Comparison of ENCODE assay signal across 8 mouse cellular contexts in the genomic region with DNA sequence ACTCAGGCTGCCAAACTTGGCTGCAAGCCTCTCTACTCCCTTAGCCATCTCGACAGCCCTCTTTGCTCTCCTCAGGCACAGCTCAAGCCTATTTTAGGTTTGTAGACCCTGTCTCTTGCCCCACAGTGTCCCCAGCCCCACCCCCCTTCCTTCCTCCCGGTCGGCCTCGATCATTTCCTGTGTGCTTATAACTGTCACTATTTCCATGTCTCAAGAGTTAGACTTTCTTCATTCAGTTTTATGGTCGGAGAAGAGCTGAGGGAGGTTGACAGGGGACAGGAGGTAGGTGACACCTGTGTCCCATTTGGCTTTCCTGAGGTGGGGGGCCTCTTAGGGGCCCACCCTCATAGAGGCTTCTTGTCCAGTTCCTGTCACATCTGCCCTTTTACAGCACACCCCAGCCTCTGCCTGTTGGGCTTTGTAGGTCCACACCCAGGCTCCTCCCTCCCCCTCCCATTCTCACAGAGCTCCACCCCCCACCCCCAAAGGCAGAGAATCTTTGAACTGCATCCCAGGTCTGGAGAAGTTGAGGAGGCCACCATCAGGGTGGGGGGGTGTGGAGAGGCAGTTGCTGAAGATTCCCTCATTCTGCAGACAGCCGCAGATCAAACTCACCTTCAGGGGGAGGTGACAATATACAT. TPM values are rescaled to one million over a fixed set of nuclear protein-coding genes. Genes with fewer than 3 reads are reported as not detected.
DNase-seq lines count a peak whose midpoint lies in the region; ATAC-seq and TF ChIP-seq lines count a peak whose summit lies in the region.

No protein-coding gene starts in this region.

- no peak for ATAC-seq in forebrain, embryonic 14.5 days
- no peak for ATAC-seq in liver, embryonic 11.5 days (replicated peaks; ENCODE audit: low FRiP score)
- ATAC-seq in stomach, embryonic 15.5 days (ENCODE audit: insufficient read depth, low FRiP score, low read depth) = no peak

- H3K4me2 ChIP-seq in forebrain, embryonic 14.5 days (ENCODE audit: low read length) = peak overlapping the region; percentile 99; the same call in 1 of the 2 replicates
- peak overlapping the region; percentile 100 for H3K4me2 ChIP-seq in liver, embryonic 11.5 days
- peak overlapping the region; percentile 99 for H3K4me2 ChIP-seq in stomach, embryonic 15.5 days

- peaks cover 7% of the 10 kb centered on the region for H3K4me1 ChIP-seq in forebrain, embryonic 14.5 days (ENCODE audit: control insufficient read depth, insufficient read depth, low read length)
- peaks cover 30% of the 10 kb centered on the region for H3K4me1 ChIP-seq in liver, embryonic 11.5 days (replicated peaks; ENCODE audit: control insufficient read depth, insufficient read depth, low read length)
- peaks cover 28% of the 10 kb centered on the region for H3K4me1 ChIP-seq in stomach, embryonic 15.5 days

- peak overlapping the region; percentile 13; the same call in 1 of the 2 replicates for H3K4me3 ChIP-seq in layer of hippocampus, adult 2 months
- no peak overlapping the region for H3K4me3 ChIP-seq in forebrain, embryonic 14.5 days (ENCODE audit: low read depth, low read length)
- H3K4me3 ChIP-seq in liver, embryonic 11.5 days (ENCODE audit: low read depth, low read length) = peak overlapping the region; percentile 92
- H3K4me3 ChIP-seq in stomach, embryonic 15.5 days (replicated peaks) = peak overlapping the region; percentile 76

- H3K36me3 ChIP-seq in forebrain, embryonic 14.5 days (ENCODE audit: control insufficient read depth, insufficient read depth, low read length) = peaks cover 32% of the 10 kb centered on the region
- peaks cover 27% of the 10 kb centered on the region for H3K36me3 ChIP-seq in liver, embryonic 11.5 days (ENCODE audit: control insufficient read depth, insufficient read depth, low read length)
- peaks cover 33% of the 10 kb centered on the region for H3K36me3 ChIP-seq in stomach, embryonic 15.5 days

- H3K9me3 ChIP-seq in forebrain, embryonic 14.5 days (replicated peaks; ENCODE audit: control insufficient read depth, low read length) = no peaks in the 10 kb centered on the region
- no peaks in the 10 kb centered on the region for H3K9me3 ChIP-seq in liver, embryonic 11.5 days (ENCODE audit: control insufficient read depth, low read length)
- no peaks in the 10 kb centered on the region for H3K9me3 ChIP-seq in stomach, embryonic 15.5 days

- DNase-seq in layer of hippocampus, adult 2 months (ENCODE audit: low spot score in 2 of 2) = no peak
- DNase-seq in layer of hippocampus, postnatal 14 days (ENCODE audit: low spot score in 2 of 2) = no peak
- DNase-seq in forebrain, embryonic 14.5 days (ENCODE audit: low spot score) = no peak
- DNase-seq in liver, embryonic 11.5 days (ENCODE audit: low spot score) = no peak
- DNase-seq in testis, postnatal 10 days (ENCODE audit: low spot score) = no peak
- DNase-seq in cerebellum, adult 11 months = no peak
- no peak for DNase-seq in B cell, adult 2 months

- no peak for TF ChIP-seq CTCF in layer of hippocampus, adult 2 months (conservative IDR thresholded peaks at IDR 0.05)

- peak overlapping the region; percentile 39; the same call in 1 of the 2 replicates for H3K27ac ChIP-seq in layer of hippocampus, adult 2 months
- no peak overlapping the region for H3K27ac ChIP-seq in forebrain, embryonic 14.5 days (ENCODE audit: low read depth, low read length)
- peak overlapping the region; percentile 97 for H3K27ac ChIP-seq in liver, embryonic 11.5 days (ENCODE audit: low read depth, low read length)
- H3K27ac ChIP-seq in stomach, embryonic 15.5 days = peak overlapping the region; percentile 69

- H3K9ac ChIP-seq in forebrain, embryonic 14.5 days (ENCODE audit: low read length) = no peak overlapping the region
- H3K9ac ChIP-seq in liver, embryonic 11.5 days (ENCODE audit: low read depth, low read length) = peak overlapping the region; percentile 21
- no peak overlapping the region for H3K9ac ChIP-seq in stomach, embryonic 15.5 days

- 80% methylated on average over 6 of the region's 6 CpGs for WGBS in forebrain, embryonic 14.5 days
- WGBS in liver, embryonic 11.5 days = 36% methylated on average over 6 of the region's 6 CpGs
- 35% methylated on average over 6 of the region's 6 CpGs for whole genome bisulfite sequencing in stomach, embryonic 15.5 days

- no peaks in the 10 kb centered on the region for H3K27me3 ChIP-seq in forebrain, embryonic 14.5 days (replicated peaks; ENCODE audit: control insufficient read depth, insufficient read depth, low read length)
- no peaks in the 10 kb centered on the region for H3K27me3 ChIP-seq in liver, embryonic 11.5 days (replicated peaks; ENCODE audit: control insufficient read depth, insufficient read depth, low read length)
- no peaks in the 10 kb centered on the region for H3K27me3 ChIP-seq in stomach, embryonic 15.5 days (replicated peaks)

RNA-seq across cellular contexts. Expression of gene Tsc22d4, which starts 3.8 kb away (rescaled TPM):
- 100 to 1,000 TPM; 160 to 174 TPM for total RNA-seq in layer of hippocampus, adult 2 months (2021)
- 100 to 1,000 TPM; 213 to 225 TPM for total RNA-seq in layer of hippocampus, postnatal 14 days (2021)
- 52.3 and 62.1 TPM in 2 replicates for polyA plus RNA-seq in forebrain, embryonic 14.5 days (2014; fragmentation: Nextera tagmentation; extraction: Ambion mirVana)
- 129 and 134 TPM in 2 replicates for polyA plus RNA-seq in liver, embryonic 11.5 days (2014; fragmentation: Nextera tagmentation; extraction: Ambion mirVana)
- polyA plus RNA-seq in stomach, embryonic 15.5 days (2015; fragmentation: Nextera tagmentation; extraction: Ambion mirVana) = 130 and 138 TPM in 2 replicates

RNA-seq across cellular contexts. Expression of gene Nyap1, which starts 7.9 kb away (rescaled TPM):
- total RNA-seq in layer of hippocampus, adult 2 months (2021) = 10 to 100 TPM; 70.4 to 72.5 TPM
- 10 to 100 TPM; 73.9 to 75.0 TPM for total RNA-seq in layer of hippocampus, postnatal 14 days (2021)
- 13.8 and 14.5 TPM in 2 replicates for polyA plus RNA-seq in forebrain, embryonic 14.5 days (2014; fragmentation: Nextera tagmentation; extraction: Ambion mirVana)
- polyA plus RNA-seq in liver, embryonic 11.5 days (2014; fragmentation: Nextera tagmentation; extraction: Ambion mirVana) = 0.39 and 0.43 TPM in 2 replicates
- 2.7 and 2.9 TPM in 2 replicates for polyA plus RNA-seq in stomach, embryonic 15.5 days (2015; fragmentation: Nextera tagmentation; extraction: Ambion mirVana)

RNA-seq across cellular contexts. Expression of gene Ppp1r35, which starts 29.3 kb away (rescaled TPM):
- 10 to 100 TPM; 19.8 to 25.4 TPM for total RNA-seq in layer of hippocampus, adult 2 months (2021)
- total RNA-seq in layer of hippocampus, postnatal 14 days (2021) = 10 to 100 TPM; 24.2 to 27.3 TPM
- polyA plus RNA-seq in forebrain, embryonic 14.5 days (2014; fragmentation: Nextera tagmentation; extraction: Ambion mirVana) = 55.1 and 60.0 TPM in 2 replicates
- 49.4 and 55.0 TPM in 2 replicates for polyA plus RNA-seq in liver, embryonic 11.5 days (2014; fragmentation: Nextera tagmentation; extraction: Ambion mirVana)
- 22.5 and 26.2 TPM in 2 replicates for polyA plus RNA-seq in stomach, embryonic 15.5 days (2015; fragmentation: Nextera tagmentation; extraction: Ambion mirVana)

RNA-seq across cellular contexts. Expression of gene Mepce, which starts 38.1 kb away (rescaled TPM):
- total RNA-seq in layer of hippocampus, adult 2 months (2021) = 10 to 100 TPM; 43.6 to 49.2 TPM
- 10 to 100 TPM; 33.4 to 42.0 TPM for total RNA-seq in layer of hippocampus, postnatal 14 days (2021)
- 13.1 and 13.2 TPM in 2 replicates for polyA plus RNA-seq in forebrain, embryonic 14.5 days (2014; fragmentation: Nextera tagmentation; extraction: Ambion mirVana)
- polyA plus RNA-seq in liver, embryonic 11.5 days (2014; fragmentation: Nextera tagmentation; extraction: Ambion mirVana) = 9.3 and 11.1 TPM in 2 replicates
- polyA plus RNA-seq in stomach, embryonic 15.5 days (2015; fragmentation: Nextera tagmentation; extraction: Ambion mirVana) = 7.5 and 10.4 TPM in 2 replicates

RNA-seq across cellular contexts. Expression of gene Zcwpw1, which starts 38.3 kb away (rescaled TPM):
- 1 to 10 TPM; 5.7 to 8.1 TPM for total RNA-seq in layer of hippocampus, adult 2 months (2021)
- total RNA-seq in layer of hippocampus, postnatal 14 days (2021) = 1 to 10 TPM; 5.0 to 5.7 TPM
- 7.3 and 7.7 TPM in 2 replicates for polyA plus RNA-seq in forebrain, embryonic 14.5 days (2014; fragmentation: Nextera tagmentation; extraction: Ambion mirVana)
- polyA plus RNA-seq in liver, embryonic 11.5 days (2014; fragmentation: Nextera tagmentation; extraction: Ambion mirVana) = 10.2 and 13.1 TPM in 2 replicates
- 18.3 and 20.5 TPM in 2 replicates for polyA plus RNA-seq in stomach, embryonic 15.5 days (2015; fragmentation: Nextera tagmentation; extraction: Ambion mirVana)
